Mouse (Mus musculus) left cerebral cortex, postnatal 14 days (tissue): ENCODE measurements at regions not wholly inside any gene's neighbourhood (a gene's known extent, or its start where the extent isn't known, plus 50 kb on each side); places are given as distances from the start of the nearest gene placed in this dataset.
A peak's percentile ranks its signal among the peaks of the same experiment; 100 is the strongest.

ENCODE experiments used
- DNase-seq, 2 experiments: peaks; one replicate each; pipeline ENCODE4 v3.0.0; 2021 to 2022; ENCODE audit warnings: low spot score in 2 of 2, mixed read lengths in 1 of 2
- intact Hi-C: fragments of 180-260 bp; cut with DNase I; formaldehyde crosslinking; loops from one replicate; pipeline ENCODE4 v1.15.1; 2025

- DNase-seq, result no peak
- intact Hi-C loops, result no loop called here
These were observed 104.0 kb upstream of the Ednrb start for GRCm38 (mm10) chr14:103948026-103948777.

- intact Hi-C loops, result no loop called here
- DNase-seq, result no peak
These were observed 101.6 kb upstream of the Ednrb start for GRCm38 (mm10) chr14:103945753-103946152.

- no peak for DNase-seq
- intact Hi-C loops, result no loop called here
These were observed 95.7 kb upstream of the Ednrb start for GRCm38 (mm10) chr14:103939867-103940266.

GRCm38 (mm10) chr14:103938937-103939336, 94.7 kb upstream of the Ednrb start:
- DNase-seq, result no peak
- intact Hi-C loops, result no loop called here

GRCm38 (mm10) chr14:103938201-103938600, 94.0 kb upstream of the Ednrb start:
- no peak for DNase-seq
- intact Hi-C loops, result no loop called here

GRCm38 (mm10) chr14:103937700-103938099, 93.5 kb upstream of the Ednrb start:
- intact Hi-C loops, result no loop called here
- no peak for DNase-seq

GRCm38 (mm10) chr14:103933813-103934212, 89.6 kb upstream of the Ednrb start:
- DNase-seq, result no peak
- intact Hi-C loops, result no loop called here

- intact Hi-C loops, result no loop called here
These were observed 88.0 kb upstream of the Ednrb start for GRCm38 (mm10) chr14:103932170-103932569.

GRCm38 (mm10) chr14:103929734-103930364, 85.6 kb upstream of the Ednrb start:
- no peak for DNase-seq
- intact Hi-C loops, result no loop called here

More at GRCm38 (mm10) chr14:103932170-103932569, 88.0 kb upstream of the Ednrb start:
- no peak for DNase-seq

GRCm38 (mm10) chr14:103929155-103929729, 85.0 kb upstream of the Ednrb start:
- intact Hi-C loops, result no loop called here
- DNase-seq, result no peak

- no peak for DNase-seq
- intact Hi-C loops, result no loop called here
These were observed 76.0 kb upstream of the Ednrb start for GRCm38 (mm10) chr14:103920169-103920568.

GRCm38 (mm10) chr14:103919380-103919779, 75.2 kb upstream of the Ednrb start:
- DNase-seq, result no peak
- intact Hi-C loops, result no loop called here

GRCm38 (mm10) chr14:103913453-103913852, 69.3 kb upstream of the Ednrb start:
- intact Hi-C loops, result no loop called here
- no peak for DNase-seq

GRCm38 (mm10) chr14:103911707-103912106, 67.5 kb upstream of the Ednrb start:
- intact Hi-C loops, result no loop called here
- DNase-seq, result no peak

- intact Hi-C loops, result no loop called here
- no peak for DNase-seq
These were observed 67.1 kb upstream of the Ednrb start for GRCm38 (mm10) chr14:103911280-103911679.

GRCm38 (mm10) chr14:103906417-103907070, 62.3 kb upstream of the Ednrb start:
- no peak for DNase-seq
- intact Hi-C loops, result no loop called here

GRCm38 (mm10) chr14:103900817-103901216, 56.6 kb upstream of the Ednrb start:
- intact Hi-C loops, result no loop called here
- DNase-seq, result no peak

GRCm38 (mm10) chr14:103899111-103899814, 55.1 kb upstream of the Ednrb start:
- intact Hi-C loops, result no loop called here

GRCm38 (mm10) chr14:103898689-103899088, 54.5 kb upstream of the Ednrb start:
- no peak for DNase-seq
- intact Hi-C loops, result no loop called here

More at GRCm38 (mm10) chr14:103899111-103899814, 55.1 kb upstream of the Ednrb start:
- peak; percentile 8 to 33 for DNase-seq

- DNase-seq, result no peak
These were observed 51.1 kb upstream of the Ednrb start for GRCm38 (mm10) chr14:103895261-103895660.

More at GRCm38 (mm10) chr14:103895261-103895660, 51.1 kb upstream of the Ednrb start:
- intact Hi-C loops, result no loop called here
